Mouse (Mus musculus) c-Kit-negative CD71-positive TER-119-positive erythroid progenitor cells, embryonic 14.5 days (primary cell): ENCODE results near the gene Uba5.

Experiments used
- DNase-seq: peaks from one replicate; pipeline ENCODE4 v3.0.0-alpha.2; 2013; ENCODE audit warnings: low read depth, low spot score

The Uba5 gene

DNA sequence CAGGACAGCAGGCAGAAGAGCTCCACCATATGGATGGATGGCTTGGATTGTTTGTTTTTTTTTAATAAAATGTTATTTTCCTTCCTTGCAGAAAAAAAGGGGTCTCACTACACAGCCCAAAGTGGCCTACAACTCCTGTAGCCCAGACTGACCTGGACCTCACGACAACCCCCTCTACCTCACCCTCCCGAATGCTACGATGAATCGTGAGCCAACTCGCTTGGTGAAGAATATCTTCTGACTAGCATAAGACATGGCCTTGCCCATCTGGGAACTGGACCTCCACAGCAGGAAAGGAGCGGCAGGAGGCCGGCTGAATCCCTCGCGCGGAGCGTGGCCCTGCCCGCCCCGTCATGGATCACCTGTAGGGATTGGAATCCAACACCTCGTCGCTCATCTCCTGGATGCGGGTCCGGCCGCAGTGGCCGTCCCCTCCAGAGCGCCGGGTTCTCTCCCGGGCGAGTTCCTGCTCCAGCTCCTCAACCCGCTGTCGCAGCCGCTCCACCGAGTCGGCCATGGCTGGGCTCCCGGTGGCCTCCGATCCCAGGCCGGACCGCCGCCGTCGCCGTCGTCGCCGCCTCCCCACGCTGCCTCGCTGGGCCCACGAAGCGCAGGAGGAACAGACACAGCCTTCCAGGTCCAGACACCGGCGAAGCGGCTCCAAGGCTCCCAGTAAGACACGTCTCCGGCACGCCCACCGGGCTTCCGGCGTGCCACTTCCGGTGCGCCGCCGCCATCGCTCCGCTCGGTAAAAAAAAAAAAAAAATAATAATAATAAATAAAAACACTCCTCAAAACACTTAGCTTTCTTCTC, at the start of gene Uba5:
TSS of gene Uba5 (minus strand) at position 705 of the 814 bp plus-strand sequence.
- no peak for DNase-seq

DNA sequence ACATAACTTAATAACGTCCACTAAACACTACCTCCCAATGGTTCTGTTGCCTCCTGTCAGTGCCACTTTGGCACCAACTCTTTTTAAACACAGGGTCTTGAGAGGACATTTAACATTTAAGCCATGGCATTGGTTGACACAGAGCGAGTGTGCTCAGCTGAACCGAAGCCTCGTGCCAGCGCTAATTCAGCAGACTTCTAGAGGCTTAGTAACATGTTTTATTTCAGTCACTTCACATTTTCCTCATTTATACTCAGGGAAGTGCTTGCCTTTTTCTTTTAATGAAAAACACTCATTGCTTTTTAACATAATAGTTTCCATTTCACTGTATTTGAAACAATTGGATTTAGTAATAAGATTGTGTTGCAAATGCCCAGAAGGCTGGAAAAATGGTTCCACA, 46.2 kb upstream of the Uba5 start:
- no peak for DNase-seq

DNA sequence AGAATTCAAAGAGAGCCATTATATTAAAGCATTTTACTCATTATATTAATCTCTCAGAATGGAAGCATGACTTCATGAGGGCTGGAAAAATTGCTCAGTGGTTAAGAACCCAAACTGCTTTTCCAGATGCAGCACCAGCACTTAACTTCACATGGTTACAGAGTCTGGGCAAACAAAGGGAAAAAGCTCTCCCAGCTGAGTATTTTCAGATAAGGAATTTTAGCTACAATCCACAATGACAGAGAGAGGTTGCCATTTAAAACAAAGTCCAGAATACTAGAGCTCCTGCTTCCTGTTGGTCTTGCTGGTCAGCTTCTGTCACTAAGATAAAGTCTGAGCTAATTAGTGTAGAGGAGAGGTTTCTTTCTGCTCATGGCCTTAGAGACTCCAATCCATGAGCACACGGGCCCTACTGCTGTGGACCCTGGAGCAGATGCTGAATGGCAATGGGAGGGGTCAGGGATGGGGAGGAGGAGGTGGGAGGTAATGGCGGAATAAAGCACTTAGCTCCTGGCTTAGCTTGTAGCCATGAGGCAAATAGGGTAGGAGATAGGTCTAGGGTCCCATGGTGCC, 45.7 kb upstream of the Uba5 start:
- DNase-seq, result no peak

DNA sequence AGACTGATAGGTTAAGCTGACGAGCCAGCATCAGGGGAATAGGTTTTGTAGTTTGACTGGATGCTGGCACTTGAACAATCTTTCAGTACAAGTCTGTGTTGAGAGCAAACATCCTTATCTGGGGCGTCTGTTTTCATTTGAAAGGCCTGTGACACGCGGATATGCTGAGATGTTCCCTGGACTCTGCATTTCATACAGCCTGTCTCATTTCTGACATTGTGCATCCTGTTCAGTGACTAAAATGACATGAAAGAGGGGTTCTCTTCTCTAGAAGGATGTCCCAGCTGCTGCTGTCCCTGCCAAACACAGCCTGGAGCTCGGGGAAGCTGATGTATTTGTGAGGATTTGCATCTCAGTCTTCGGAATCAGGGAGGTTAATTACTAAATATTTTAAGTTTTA, 44.5 kb upstream of the Uba5 start:
- no peak for DNase-seq

DNA sequence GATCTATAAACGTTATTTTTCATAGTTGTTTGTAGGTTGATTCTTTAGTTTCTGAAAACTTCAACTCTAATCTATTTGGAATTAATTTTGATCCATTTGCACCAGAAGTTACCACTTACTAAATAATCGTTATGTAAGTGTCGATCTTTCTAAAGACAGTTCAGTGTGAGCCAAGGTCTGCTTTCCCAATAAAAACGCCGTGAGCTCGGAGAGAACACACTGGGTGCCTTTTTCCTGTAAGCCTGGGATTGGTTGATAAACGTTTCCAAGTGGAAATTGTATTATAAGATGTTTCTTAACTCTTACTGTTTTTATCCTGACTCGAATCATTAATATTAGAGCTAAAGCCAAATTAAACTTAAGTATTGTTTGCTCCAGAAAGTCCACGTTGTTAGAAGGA, 44.0 kb upstream of the Uba5 start:
- DNase-seq, result no peak

DNA sequence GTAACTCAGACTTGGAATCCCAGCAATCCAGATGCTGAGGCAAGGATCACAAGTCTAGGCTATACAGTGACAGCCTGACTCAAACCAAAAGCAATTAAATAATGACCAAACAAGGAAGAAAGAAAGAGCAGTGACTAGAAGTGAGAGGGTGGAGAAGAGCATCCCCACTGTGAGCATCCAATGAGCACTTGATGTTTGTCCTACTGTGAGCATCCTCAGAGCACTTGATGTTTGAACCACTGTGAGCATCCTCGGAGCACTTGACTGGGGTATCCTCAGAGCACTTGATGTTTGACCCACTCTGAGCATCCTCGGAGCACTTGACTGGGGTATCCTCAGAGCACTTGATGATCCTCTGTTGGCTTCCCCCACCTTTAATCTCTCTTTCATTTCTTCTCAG, 42.1 kb upstream of the Uba5 start:
- no peak for DNase-seq

DNA sequence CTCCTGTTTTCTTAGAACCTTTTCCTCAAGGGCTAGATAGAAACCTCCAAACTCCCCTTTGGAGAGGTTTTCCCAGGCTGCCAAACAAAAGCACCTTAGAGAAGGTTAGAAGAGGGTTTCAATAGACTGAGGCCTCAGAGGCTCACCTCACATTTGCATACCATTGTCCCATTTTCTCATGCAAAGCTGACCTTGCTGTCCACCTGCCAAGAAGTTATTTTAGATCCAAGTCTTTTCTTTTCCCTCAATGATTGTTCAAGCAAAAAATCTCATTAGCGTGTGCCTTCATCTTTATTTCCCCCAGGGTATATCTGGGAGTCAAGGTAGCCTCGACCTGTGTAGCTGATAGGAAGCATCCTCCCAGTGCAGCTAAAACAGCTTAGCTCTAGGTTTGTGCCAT, 40.0 kb upstream of the Uba5 start:
- no peak for DNase-seq

DNA sequence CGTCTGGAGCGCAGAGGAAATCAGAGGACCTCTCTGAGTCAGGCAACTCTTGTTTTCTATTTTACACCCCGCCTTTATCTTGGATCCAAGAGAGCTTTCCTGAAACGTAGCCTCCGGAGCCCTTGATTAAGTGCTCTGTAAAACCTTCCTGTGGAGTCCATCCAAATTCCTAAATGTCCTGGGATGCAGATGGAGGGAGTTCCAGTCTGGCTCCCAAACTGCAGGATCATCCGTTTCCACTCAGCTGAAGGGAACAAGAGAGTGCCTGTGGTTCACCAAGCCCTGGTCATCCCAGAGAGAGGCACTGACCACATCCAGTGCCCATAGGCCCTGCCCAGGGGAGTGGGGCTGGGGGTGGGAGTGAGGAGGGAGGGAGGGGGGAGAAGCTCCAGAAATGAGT, 39.4 kb upstream of the Uba5 start:
- DNase-seq, result no peak

DNA sequence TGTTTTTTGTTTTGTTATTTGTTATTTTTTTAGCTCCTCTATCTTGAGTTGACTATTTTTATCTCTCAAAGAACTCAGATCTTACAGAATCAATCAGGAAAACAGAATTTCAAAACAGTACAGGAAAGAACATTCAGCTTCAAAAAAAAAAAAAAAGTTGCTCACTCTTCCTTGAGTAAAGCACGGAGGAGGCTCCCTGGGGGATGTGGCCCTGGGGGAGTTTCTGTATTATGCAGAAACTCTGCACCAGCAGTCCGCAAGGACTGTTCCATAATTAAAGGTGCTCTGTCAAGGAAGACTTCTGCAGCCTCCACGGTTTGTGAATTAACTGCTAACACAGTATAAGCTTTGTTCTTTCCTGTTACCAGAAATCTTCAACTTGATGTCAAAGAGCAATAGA, 38.5 kb upstream of the Uba5 start:
- DNase-seq, result no peak

DNA sequence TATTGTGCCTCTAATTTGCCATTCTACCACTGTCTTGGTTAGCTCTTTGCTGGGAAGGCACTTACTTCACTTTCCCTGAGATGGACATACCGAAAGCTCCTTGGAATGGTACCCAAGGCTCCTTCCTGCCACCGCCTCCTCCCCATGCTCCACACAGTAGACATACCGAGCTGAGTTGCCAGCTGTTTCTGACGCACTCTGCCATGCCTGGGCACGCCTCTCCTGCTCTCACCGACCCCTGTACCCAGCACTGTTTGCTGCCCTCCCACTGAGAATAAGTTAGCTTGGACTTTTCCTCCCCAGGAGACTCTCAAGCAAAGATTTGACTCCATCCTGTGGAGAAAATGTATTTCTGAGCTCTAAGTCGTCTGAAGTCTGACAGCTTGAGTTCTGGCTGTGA, 37.9 kb upstream of the Uba5 start:
- no peak for DNase-seq

DNA sequence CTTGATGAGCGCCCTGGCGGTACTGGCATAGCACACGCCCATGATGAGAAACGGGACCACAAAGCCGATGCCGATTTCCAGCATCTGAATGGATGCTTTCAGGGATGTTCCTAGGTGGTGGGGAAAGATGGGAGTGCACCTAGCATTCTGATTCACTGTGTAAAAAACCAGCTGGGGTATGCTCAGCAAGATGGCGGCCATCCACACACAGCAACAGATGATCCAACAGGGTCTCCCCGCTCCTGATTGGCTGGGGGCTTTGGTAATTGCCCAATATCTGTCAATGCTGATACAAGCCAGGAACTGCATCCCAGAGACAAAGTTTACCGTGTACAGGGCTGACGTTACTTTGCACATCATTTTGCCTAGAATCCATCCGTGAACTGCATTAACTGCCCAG, 36.1 kb upstream of the Uba5 start:
- no peak for DNase-seq

DNA sequence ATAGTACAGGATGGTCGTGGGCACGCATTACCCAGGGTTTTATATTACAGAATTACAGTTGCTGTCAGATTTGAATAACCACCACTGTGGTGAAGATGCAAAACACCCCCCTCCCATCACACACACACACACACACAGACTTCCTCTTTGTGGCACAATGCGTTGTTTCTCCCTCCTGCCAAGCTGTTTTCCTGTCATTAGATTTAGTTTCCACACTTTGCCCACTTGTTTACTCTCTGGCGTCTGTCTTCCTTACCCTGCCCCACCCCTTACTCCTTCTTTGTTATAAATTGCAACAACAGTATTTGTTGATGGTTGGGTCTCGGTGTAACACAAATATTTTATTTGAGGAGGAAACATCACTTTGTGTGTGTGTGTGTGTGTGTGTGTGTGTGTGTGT, 35.3 kb upstream of the Uba5 start:
- no peak for DNase-seq

DNA sequence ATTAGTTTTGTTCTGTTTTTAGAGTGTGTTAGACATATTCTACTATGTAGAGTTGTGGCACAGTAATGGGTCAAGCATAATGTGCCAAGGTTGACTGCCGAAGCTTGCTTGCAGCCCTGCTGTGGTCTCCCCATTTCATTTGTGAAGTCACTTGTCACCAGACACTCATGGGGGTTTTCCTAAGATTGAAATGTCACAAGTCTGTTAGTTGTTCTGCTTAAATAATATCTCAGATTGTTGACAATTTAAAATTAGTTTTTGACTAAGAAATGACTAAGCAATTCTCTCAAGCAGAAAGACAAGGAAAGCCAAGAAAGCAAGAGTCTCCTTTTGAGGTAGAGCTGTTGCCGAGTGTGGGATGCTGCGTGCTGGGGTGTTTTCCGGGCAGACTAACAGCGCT, 30.0 kb upstream of the Uba5 start:
- no peak for DNase-seq

DNA sequence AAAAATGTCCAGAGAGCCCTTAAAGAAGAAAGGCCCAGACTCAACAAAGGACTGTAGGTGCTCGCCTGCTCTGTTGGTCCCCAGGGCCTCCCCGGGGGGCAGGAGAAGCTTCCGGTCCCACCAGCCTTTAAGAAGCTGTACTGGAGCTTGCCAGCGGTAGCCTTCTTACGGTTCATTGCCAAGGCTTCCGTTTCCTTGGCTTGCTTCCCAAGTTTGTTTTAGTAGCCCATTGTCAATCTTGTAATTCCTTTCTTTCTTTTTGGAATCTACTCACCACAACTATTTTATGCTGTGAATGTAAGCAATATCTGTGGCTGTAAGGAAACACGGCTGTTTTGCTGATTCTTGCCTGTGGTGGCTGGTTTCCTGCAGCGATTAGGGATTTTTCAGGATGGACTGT, 25.6 kb upstream of the Uba5 start:
- no peak for DNase-seq

DNA sequence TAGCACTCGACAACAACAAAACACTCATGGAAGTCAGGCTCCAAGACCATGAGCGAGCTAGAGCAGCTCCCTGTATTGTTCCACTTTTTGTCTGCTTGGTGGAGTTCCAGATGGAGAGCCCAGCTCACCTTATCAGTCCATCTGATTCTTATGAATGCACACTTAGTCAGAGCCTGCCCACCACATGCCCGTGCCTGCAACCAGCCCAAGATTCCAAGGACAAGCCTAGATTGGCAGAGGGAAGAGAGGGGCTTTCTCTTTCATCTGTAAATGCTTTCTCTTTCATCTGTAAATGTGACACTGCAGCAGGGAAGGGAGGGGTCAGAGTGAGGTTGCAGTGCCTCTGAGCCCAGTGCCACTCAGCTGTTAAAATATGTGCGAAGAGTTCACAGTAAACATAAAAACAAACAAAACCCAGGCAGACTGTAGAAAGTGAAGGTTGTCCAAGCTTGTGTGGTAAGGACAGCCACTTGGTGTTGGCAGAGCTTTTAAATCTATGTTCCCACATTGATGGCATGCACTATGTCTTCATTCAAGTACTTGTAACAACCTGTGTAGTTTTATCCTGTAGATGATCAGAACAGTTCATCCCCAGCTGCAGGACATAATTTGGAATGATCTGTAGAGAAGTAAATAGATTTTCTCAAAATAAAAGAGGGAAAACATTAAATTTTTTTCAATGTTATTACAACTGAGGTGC, 22.9 kb upstream of the Uba5 start:
- no peak for DNase-seq

DNA sequence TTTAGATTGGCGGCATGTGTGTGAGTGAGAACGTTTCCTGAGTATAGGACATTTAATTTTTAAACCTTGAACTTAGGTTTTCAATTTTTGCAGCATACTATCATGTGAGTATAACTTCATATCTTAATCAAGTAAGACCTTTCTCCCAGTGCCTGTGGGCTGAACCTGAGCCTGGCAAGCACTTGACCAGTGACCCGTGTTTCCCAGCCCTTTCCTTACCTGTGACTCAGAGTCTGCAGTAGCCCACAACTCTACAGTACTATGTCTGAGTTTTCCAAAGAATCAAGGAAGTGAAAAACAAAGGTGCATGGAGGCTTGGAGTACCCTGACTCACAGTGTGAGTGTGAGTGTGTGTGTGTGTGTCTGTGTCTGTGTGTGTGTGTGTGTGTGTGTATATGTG, 17.1 kb upstream of the Uba5 start:
- no peak for DNase-seq

DNA sequence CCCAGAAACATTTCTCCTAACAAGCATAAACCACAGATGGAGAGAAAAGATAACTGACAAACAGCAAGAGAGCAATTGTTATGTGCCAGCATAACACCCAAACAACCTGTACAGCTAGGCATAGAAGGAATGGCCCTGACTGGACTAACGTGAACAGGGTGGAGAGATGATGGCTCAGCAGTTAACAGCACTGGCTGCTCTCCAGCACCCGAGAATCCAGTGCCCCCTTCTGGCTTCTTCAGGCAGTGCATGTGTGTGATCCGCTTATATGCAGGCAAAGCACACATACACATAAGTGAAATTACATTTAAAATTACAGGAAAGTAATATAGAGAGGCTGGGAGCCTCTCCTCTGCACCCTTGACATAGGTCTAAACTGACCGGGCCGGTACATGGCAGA, 16.4 kb upstream of the Uba5 start:
- no peak for DNase-seq

DNA sequence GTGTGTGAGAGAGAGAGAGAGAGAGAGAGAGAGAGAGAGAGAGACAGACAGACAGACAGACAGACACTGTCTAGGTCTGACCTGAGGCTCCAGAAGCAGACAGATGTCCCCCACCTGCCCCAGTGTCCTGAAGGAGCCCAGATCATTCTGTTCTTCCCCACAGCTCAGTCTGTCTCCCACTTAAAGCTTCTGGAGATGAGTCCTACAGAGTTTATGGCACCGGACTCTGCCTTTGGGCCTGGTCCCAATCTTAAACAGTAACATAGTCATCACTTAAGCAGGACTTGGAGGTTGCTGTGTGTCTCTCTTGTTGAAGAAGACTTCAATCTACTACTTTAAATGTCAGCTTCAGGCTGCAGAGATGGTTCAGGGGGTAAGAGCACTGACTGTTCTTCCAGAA, 15.8 kb upstream of the Uba5 start:
- no peak for DNase-seq

DNA sequence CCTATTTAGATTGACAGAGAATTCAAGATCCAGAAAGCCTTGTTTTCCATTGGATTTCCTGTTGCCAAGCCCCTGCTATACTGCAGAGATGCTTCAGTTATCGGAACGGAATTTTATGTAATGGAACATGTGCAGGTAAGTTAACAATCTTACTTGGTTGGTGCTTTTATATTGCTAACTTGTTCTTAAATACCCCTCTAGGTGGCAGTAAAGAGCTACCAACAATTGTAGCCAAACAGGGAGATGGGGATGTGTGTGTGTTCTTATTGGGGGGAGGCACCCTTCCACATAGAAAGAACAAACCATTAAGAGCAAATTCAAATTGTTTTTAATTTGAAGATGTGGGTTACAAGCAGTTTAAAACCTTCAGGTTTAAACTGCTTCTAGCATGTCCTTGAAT, 12.9 kb upstream of the Uba5 start:
- DNase-seq, result no peak

DNA sequence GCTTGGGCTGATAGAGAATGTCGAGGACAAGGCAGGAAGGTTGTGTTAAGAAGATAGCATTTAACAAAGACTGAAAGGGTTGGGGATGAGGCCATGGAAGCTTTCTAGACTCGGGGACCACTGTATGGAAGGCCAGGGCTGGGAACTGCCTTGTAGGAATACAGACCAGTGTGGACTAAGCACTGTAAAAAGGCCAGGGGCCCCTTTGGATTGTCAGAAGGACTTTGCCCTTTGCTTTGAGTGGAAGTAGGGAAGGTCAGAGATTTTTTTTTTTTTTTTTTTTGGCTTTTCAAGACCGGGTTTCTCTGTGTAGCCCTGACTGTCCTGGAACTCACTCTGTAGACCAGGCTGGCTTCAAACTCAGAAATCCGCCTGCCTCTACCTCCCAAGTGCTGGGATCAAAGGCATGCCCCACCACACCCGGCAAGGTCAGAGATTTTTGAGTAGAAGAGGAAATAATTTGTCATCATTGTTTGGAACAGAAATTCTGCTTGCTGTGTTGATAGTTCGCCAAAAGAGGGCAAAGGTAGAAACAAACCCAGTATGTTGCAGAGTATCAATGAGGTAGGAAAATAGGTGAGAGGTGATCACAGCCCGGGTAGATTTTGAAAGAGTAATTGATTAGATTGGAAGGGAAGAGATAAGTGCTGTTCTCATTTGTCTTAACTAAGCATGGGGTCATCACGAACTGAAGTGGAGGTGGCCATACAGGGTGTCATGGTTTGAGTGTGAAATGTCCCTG, 8.1 kb upstream of the Uba5 start:
- DNase-seq, result no peak

DNA sequence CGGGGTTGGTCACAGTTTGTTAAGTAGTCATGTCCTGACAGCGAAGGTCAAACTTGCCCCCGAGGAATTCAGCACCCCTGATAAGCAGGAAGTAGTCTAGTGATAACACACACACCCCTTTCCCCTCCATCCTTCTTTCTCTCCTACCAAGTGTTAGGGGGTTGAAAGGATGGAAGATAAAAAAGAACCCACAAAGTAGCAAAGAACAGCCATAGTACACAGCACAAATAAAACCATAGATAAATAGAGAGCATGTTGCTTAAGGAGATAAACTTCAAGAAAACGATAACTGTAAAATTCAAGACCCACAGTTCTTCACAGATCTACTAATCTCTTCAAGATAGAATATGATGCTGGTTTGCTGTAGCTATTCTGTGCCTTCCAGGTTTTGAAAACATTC, 7.3 kb upstream of the Uba5 start:
- no peak for DNase-seq

DNA sequence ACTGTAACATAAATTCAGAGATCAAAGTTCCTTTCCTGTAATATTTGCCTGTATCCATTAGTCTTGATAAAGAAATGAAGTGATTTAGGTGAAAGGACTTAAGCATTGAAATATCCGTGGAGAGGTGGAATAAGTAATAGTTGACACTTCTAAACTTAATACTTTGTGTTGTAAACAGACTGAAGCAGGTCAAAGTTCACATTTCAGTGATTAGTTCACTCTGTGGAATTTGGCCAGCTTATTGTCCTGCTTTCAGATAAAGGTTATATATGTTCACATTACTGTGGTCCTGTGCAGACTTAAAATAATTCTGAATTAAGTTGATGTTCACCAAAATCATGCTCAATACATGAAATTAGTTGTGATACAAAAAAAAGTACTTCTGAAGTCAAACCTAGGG, 1.6 kb upstream of the Uba5 start:
- DNase-seq, result no peak
